Mouse (Mus musculus): Measurements from ENCODE around the gene Pkd1l3.
A peak's percentile ranks its signal among the peaks of the same experiment; 100 is the strongest.

Pkd1l3 gene

DNA sequence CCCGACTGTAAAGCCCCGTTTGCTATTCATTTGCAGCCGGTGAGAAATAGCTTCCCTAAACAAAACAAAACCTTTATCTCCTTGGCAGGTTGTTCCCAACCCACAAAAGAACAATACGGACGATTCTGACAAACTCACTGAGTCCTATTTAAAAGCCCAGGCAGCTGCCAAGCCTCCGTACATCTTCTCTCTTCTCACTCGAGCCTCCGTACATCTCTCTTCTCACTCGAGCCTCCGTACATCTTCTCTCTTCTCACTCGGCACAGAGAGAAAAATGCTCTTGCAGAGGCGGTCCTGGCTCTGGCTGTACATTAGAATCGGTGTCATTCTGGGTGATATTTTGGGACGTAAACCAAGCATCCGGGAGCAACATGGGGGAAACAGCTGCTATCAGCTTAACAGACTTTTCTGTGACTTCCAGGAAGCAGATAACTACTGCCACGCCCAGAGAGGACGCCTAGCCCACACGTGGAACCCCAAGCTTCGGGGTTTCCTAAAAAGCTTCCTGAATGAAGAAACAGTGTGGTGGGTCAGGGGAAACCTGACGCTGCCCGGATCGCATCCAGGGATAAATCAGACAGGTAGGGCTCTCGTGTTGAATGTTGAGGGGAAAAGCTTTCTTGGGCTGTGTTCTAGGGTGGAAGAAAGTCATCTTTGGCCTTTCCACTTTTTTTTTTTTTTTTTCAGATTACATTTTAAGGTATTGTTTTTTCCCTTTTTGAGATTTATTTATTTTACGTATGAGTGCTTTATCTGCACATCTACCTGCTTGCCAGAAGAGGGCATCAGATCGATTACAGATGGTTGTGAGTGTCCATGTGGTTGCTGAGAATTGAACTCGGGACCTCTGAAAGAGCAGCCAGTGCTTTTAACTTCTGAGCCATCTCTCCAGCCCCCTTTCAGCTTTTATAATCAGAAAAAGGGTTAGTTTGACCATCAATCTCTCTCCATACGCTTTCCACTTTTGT lies at the start of gene Pkd1l3:
TSS of gene Pkd1l3 (plus strand) at position 275 of the 968 bp plus-strand sequence.
- peak; percentile 58 for DNase-seq (ENCODE audit: low read depth)

DNA sequence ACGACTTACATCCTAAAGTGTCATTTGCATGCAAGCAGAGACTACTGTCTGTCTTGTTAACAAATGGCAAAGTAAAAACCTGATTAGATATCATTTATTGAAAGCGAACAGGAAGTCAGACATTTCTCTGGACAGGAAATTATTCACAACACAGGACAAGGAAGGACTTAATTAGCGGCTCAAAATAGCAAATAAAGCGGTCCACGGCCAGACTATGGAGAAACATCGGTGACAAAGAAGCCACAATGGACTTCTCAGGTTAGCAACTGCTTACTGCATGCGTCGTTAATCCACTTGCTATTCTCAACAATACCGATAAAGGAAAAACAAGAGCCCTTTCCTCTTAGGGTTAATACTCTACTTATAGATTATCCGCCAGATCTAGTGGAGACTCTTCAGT lies 49.6 kb upstream of the Pkd1l3 start:
- DNase-seq (ENCODE audit: low read depth): no peak

GRCm38 (mm10) chr8:109565498-109566333 lies 48.6 kb upstream of the Pkd1l3 start, which contains the start of the genes Dhx38 and Txnl4b:
Gene Dhx38, minus strand, starts transcription at chr8:109565861.
Gene Txnl4b, plus strand, starts transcription at chr8:109565892.
- peak; percentile 100 for DNase-seq (ENCODE audit: low read depth)

DNA sequence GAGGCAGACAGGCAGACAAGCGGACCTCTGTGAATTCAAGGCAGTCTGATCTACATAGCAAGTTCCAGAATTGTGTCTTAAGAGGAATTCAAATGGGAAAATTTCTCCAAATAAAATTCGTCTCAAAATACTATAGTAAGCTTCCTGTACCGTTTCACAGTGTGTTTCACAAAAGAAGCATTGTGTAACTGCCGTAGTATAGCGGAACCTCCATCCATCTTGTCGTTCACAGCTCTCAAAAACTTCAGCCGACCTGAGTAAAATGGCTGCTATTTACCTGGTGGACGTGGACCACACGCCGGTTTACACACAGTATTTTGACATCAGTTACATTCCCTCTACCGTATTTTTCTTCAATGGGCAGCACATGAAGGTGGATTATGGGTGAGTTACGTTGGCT lies 43.2 kb upstream of the Pkd1l3 start:
- DNase-seq (ENCODE audit: low read depth): no peak

DNA sequence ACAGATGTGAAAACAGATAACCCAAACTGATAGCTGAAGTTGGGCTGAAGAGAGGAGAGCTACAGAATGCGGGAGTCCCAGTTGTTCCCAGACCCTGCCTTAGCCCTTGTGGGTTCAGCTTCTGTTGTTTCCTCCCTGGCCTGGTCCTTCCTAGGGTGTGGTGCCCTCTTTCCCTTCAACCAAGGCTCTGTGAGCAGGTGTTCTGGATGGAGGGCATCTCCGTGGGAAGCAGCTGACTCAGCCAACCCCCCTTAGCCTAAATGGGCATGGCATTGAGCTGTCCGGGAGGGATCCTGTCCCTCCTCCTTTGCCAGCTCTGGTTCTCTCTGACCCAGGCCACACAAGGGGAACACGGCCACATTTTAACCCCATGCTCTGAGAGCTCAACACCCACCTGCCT lies 38.0 kb upstream of the Pkd1l3 start:
- DNase-seq (ENCODE audit: low read depth): no peak

DNA sequence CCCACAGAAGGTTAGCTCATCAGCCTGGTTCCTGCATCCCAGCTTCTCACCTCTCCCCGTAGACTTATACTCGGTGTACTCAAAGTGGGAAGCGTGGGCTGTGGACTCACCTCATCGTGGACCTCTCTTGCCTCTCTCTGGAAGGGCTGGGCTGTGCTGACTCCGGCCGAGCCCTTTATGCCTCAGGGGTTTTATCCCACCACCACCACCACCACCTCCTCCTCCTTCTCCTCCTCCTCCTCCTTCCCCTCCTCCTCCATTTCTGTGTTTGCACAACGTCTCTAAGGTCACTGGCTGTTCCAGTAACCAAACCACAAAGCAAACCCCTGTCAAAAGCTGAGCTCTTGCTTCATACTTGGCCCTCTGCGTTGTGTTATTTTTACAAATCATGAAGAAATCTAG lies 35.4 kb upstream of the Pkd1l3 start, which contains the start of gene Hp:
TSS of gene Hp (minus strand) at position 273 of the 402 bp plus-strand sequence.
- DNase-seq (ENCODE audit: low read depth): no peak

GRCm38 (mm10) chr8:109584293-109584692 lies 30.0 kb upstream of the Pkd1l3 start:
- no peak for DNase-seq (ENCODE audit: low read depth)

GRCm38 (mm10) chr8:109584830-109585229 lies 29.5 kb upstream of the Pkd1l3 start:
- DNase-seq (ENCODE audit: low read depth): no peak

- no peak for DNase-seq (ENCODE audit: low read depth)
Measured at GRCm38 (mm10) chr8:109585652-109586051, 28.7 kb upstream of the Pkd1l3 start.

DNA sequence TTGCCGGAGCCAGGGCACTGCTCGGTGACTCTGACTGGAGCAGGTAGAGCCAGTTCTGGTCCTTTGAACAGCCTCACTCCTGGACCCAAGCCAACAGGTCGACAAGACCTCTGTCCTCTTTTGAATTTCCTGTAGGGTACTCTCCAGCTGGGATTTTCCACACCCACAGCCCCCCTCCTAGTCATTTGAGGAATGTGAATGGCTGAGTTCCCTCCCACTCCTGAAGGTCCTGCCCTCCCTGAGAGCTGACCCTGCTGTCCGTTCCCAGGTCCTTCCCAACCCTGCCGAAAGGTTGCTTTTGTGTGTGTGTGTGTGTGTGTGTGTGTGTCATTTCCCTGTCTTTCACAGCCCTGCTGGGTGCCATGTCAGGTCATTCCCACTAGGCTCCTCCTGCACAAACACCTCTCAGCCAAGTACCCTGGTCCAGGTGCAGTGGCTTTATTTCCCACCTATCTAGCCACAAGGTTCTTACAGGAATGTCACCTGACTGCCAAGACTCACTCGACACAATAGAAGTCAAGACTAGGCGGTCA lies 27.3 kb upstream of the Pkd1l3 start:
- DNase-seq (ENCODE audit: low read depth): no peak

GRCm38 (mm10) chr8:109590901-109591300 lies 23.4 kb upstream of the Pkd1l3 start:
- no peak for DNase-seq (ENCODE audit: low read depth)

- no peak for DNase-seq (ENCODE audit: low read depth)
Measured at GRCm38 (mm10) chr8:109591367-109591766, 22.9 kb upstream of the Pkd1l3 start.

DNA sequence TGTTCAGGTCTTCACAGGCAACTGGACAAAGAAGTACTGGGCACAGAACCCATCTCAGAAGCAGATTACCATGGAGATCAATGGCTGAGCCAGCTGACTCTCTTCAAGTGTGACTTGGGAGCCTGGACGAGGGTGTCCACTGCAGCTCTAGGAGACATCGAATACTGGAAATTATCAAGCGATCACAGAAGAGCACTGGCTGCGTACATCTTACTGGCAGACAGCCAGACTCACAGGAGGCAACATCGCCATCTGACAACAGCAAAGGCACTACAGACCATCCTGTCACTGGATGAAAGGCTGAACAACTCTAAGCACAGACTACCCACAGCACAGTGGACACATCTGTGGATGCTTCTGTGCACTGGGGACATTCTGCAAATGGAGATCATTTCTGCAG lies 22.2 kb upstream of the Pkd1l3 start:
- no peak for DNase-seq (ENCODE audit: low read depth)

DNA sequence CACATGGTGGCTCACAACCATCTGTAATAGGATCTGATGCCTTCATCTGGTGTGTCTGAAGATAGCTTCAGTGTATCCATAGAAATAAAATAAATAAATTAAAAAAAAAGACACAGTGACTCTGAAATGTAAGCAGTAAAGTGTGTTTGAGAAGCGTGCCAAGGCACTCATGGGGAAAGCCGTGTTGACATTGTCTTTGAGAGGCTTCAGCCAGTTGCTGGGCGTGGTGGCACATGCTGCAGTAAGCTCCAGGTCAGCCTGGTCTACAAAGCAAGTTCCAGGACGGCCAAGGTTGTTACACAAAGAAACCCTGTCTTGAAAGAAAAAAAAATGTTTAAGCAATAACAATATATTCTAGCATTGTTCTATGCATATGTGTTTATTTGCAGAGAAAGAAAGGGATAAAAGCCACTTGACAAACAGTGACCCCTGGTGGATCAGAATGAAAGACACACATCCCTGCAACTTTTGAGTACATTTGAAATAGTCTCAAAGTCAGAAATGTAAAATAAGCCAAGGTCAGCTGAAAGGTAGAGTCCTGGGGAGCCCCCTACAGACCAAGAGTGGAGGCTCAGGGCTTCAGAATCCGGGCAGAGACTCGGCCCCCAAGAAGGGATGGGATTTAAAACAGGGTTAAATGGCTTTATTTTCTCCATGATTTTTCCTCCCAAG lies 21.1 kb upstream of the Pkd1l3 start:
- DNase-seq (ENCODE audit: low read depth): peak; percentile 48

DNA sequence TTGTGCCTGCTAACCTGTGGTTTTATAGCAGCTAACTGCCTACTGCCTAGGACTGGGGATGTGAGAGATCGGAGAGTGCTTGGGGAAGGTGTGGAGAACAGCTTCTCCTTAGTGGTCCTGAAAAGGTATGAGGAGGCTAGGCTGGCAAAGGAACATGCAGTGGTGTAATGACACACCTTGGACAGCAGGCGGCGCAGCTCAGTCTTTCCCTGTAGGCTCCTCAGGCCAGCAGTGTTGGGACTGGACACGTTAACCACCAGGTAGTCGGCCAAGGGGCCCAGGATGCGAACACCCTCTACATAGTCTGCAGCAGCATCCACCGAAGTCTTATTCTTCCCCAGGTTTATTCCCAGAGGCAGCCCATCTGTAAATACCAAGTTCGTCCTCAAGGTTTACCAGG lies 18.5 kb upstream of the Pkd1l3 start:
- peak; percentile 76 for DNase-seq (ENCODE audit: low read depth)

DNA sequence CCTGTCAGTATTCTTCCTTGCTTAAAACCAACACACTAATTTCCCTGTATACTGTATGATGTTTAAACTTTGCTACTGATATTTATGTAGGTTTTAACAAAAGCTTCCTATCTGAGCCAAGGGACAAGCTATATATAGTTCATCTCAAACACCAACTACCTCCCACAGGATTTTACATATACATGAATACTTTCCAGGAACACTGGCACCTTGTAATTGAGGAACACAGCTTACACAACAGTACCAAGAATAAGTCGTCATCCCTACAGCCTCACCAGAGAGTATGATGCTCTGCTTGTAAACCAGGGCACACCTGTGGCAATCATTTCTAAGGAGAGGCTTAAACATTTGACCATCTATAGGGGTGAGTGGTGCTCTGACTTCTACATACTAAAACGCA lies 7.6 kb upstream of the Pkd1l3 start:
- no peak for DNase-seq (ENCODE audit: low read depth)

DNA sequence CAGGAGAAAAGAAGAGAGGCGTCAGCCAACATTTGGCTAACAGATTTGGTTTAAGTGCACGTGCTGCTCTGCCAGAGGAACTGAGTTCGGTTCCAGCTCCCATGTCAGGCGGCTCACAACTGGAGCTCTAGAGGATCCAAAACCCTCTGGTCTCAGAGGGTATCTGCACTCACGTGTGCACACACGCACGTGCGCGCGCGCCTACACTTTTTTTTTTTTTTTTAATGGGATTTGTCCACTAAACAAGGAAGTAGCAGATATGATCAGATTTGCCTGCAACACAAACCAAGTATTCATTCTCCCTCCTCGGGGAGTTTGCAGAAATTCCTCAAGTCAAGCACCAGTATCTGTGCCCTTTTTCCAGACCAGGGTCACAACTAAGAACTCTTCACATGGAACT lies 6.7 kb upstream of the Pkd1l3 start:
- peak; percentile 19 for DNase-seq (ENCODE audit: low read depth)

GRCm38 (mm10) chr8:109608271-109609152 lies 5.8 kb upstream of the Pkd1l3 start, which contains the start of gene Dhodh:
Gene Dhodh, minus strand, starts transcription at chr8:109608673.
- peak; percentile 98 for DNase-seq (ENCODE audit: low read depth)

- no peak for DNase-seq (ENCODE audit: low read depth)
Measured at GRCm38 (mm10) chr8:109609153-109609502, 5.2 kb upstream of the Pkd1l3 start.

DNA sequence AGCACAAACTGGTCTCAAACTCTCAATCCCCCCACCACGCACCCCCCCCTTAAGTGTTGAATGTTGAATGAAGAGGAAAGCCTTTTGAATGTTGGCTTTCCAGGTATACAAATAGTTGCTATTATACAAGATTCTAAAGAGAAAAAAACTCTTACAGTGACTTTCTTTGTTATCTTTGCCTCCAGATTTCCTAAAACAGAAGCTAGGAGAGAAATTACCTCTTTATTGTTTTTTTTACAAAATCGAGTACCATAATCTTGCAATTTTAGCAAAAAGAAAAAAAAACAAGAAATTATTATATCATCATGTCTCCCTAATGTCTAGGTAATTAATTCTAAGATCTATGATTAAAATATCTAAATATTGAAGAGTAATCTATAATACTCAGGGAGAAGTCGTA lies 1.3 kb downstream of the Pkd1l3 start:
- no peak for DNase-seq (ENCODE audit: low read depth)

GRCm38 (mm10) chr8:109628638-109629037 lies 14.3 kb downstream of the Pkd1l3 start:
- DNase-seq (ENCODE audit: low read depth): no peak

Data from naive thymus-derived CD4-positive, alpha-beta T cell, adult 2 months (primary cell).